Mouse (Mus musculus) cerebellum, postnatal 4 days (tissue): ENCODE results near the gene Rpl10a.

Experiments
- DNase-seq, 2 experiments: peaks; one replicate each; pipeline ENCODE4 v3.0.0; 2022; ENCODE audit warnings: low spot score in 2 of 2, mixed read lengths in 1 of 2

Gene Rpl10a

GRCm38 (mm10) chr17:28328366-28328928 lies at the start of gene Rpl10a:
Gene Rpl10a, plus strand, starts transcription at chr17:28328471.
- DNase-seq, result peak; percentile 97 to 99

GRCm38 (mm10) chr17:28279236-28279635 lies 49.0 kb upstream of the Rpl10a start:
- DNase-seq, result no peak

- DNase-seq, result no peak
Measured at GRCm38 (mm10) chr17:28279780-28280422, 48.4 kb upstream of the Rpl10a start.

GRCm38 (mm10) chr17:28280423-28280800 lies 47.9 kb upstream of the Rpl10a start:
- DNase-seq, result no peak

GRCm38 (mm10) chr17:28280831-28281377 lies 47.4 kb upstream of the Rpl10a start:
- DNase-seq, result no peak

- no peak for DNase-seq
Measured at GRCm38 (mm10) chr17:28281866-28282441, 46.3 kb upstream of the Rpl10a start.

- no peak for DNase-seq
Measured at GRCm38 (mm10) chr17:28283199-28283598, 45.1 kb upstream of the Rpl10a start.

GRCm38 (mm10) chr17:28286133-28286532 lies 42.1 kb upstream of the Rpl10a start:
- DNase-seq, result no peak

- no peak for DNase-seq
Measured at GRCm38 (mm10) chr17:28286964-28287363, 41.3 kb upstream of the Rpl10a start.

- no peak for DNase-seq
Measured at GRCm38 (mm10) chr17:28287578-28287977, 40.7 kb upstream of the Rpl10a start.

GRCm38 (mm10) chr17:28287980-28288379 lies 40.3 kb upstream of the Rpl10a start:
- DNase-seq, result no peak

GRCm38 (mm10) chr17:28290262-28290661 lies 38.0 kb upstream of the Rpl10a start:
- DNase-seq, result peak; percentile 48 to 62

- DNase-seq, result no peak
Measured at GRCm38 (mm10) chr17:28290671-28291070, 37.6 kb upstream of the Rpl10a start.

GRCm38 (mm10) chr17:28291346-28291745 lies 36.9 kb upstream of the Rpl10a start:
- no peak for DNase-seq

- no peak for DNase-seq
Measured at GRCm38 (mm10) chr17:28293716-28294115, 34.6 kb upstream of the Rpl10a start.

GRCm38 (mm10) chr17:28294449-28295333 lies 33.6 kb upstream of the Rpl10a start:
- DNase-seq, result no peak

GRCm38 (mm10) chr17:28298888-28299287 lies 29.4 kb upstream of the Rpl10a start:
- DNase-seq, result no peak

- no peak for DNase-seq
Measured at GRCm38 (mm10) chr17:28299669-28300320, 28.5 kb upstream of the Rpl10a start.

GRCm38 (mm10) chr17:28300323-28300722 lies 27.9 kb upstream of the Rpl10a start:
- DNase-seq, result no peak

GRCm38 (mm10) chr17:28300850-28301249 lies 27.4 kb upstream of the Rpl10a start:
- DNase-seq, result no peak

GRCm38 (mm10) chr17:28305172-28305571 lies 23.1 kb upstream of the Rpl10a start:
- no peak for DNase-seq
